Mouse (Mus musculus) intestine, embryonic 15.5 days (tissue): ENCODE results near the gene Tbrg1. TPM values are rescaled to one million over a fixed set of nuclear protein-coding genes. Genes with fewer than 3 reads are reported as not detected.

ENCODE experiments used
- ATAC-seq: fragments of 200-750 bp; cut with Nextera tagmentation; 2 replicates; pipeline ENCODE4 v1.8.0; 2017; ENCODE audit warnings: moderate TSS enrichment, moderate library complexity
- H3K27ac ChIP-seq: fragments of 300-500 bp; sonication (generic); 2 replicates; pipeline ENCODE4 v1.5.1; 2015; ENCODE audit warnings: mild to moderate bottlenecking, inconsistent platforms
- H3K27me3 ChIP-seq: fragments of 300-500 bp; sonication (generic); replicated peaks from 2 replicates; pipeline ENCODE4 v1.6.1; 2015; ENCODE audit warnings: inconsistent platforms
- H3K36me3 ChIP-seq: fragments of 300-500 bp; sonication (generic); 2 replicates; pipeline ENCODE4 v1.6.1; 2015; ENCODE audit warnings: inconsistent platforms
- H3K4me1 ChIP-seq: fragments of 300-500 bp; sonication (generic); replicated peaks from 2 replicates; pipeline ENCODE4 v1.6.1; 2015; ENCODE audit warnings: inconsistent platforms
- H3K4me2 ChIP-seq: fragments of 300-500 bp; sonication (generic); replicated peaks from 2 replicates; pipeline ENCODE4 v1.6.1; 2015; ENCODE audit warnings: mild to moderate bottlenecking, inconsistent platforms
- H3K4me3 ChIP-seq: fragments of 300-500 bp; sonication (generic); replicated peaks from 2 replicates; pipeline ENCODE4 v1.5.1; 2015; ENCODE audit warnings: inconsistent platforms
- H3K9ac ChIP-seq: fragments of 300-500 bp; sonication (generic); 2 replicates; pipeline ENCODE4 v1.6.1; 2015; ENCODE audit warnings: inconsistent platforms
- H3K9me3 ChIP-seq: fragments of 300-500 bp; sonication (generic); 2 replicates; pipeline ENCODE4 v1.6.1; 2016; ENCODE audit warnings: inconsistent platforms
- WGBS: fragments of 180-500 bp; shearing (Covaris S2); methylation state at CpG from one replicate; pipeline ENCODE4 v1.1.7; 2015; 5-methylcytosine and 5-hydroxymethylcytosine counted together
- polyA plus RNA-seq: library from polyadenylated mRNA; unstranded; fragments of >200 nt; fragmentation: Nextera tagmentation; extraction: Ambion mirVana; gene quantifications from 2 replicates; pipeline ENCODE4 v1.2.1, GENCODE M21; 2015

Gene Tbrg1
- polyA plus RNA-seq, 1 experiment from 2014 or later: 171 TPM

- WGBS: 29% methylated on average over 3 of the region's 3 CpGs
- Histone ChIP-seq H3K36me3 (no peaks in the 10 kb centered on the region), H3K9ac (no peak overlapping the region), H3K4me1 (0 out of 2 replicates have a peak, but pooled peaks cover 3% of the 10 kb centered on the region), H3K27me3 (no peaks in the 10 kb centered on the region), H3K27ac (no peak overlapping the region), H3K4me2 (no peak overlapping the region), H3K4me3 (no peak overlapping the region), H3K9me3 (no peaks in the 10 kb centered on the region)
- peak; percentile 55; the same call in 1 of the 2 replicates for ATAC-seq
These were observed 31.0 kb downstream of the Tbrg1 start for GRCm38 (mm10) chr9:37626103-37626567.

GRCm38 (mm10) chr9:37625641-37626040 lies 31.5 kb downstream of the Tbrg1 start:
- Histone ChIP-seq H3K4me1 (0 out of 2 replicates have a peak, but pooled peaks cover 3% of the 10 kb centered on the region), H3K9ac (no peak overlapping the region), H3K36me3 (no peaks in the 10 kb centered on the region), H3K27ac (no peak overlapping the region), H3K4me2 (no peak overlapping the region), H3K27me3 (no peaks in the 10 kb centered on the region), H3K4me3 (no peak overlapping the region), H3K9me3 (no peaks in the 10 kb centered on the region)
- WGBS: 50% methylated on average over 7 of the region's 7 CpGs
- 0 out of 2 replicates have a peak, but pooled peaks have one; percentile 4 for ATAC-seq

- Histone ChIP-seq H3K4me3 (no peak overlapping the region), H3K4me1 (0 out of 2 replicates have a peak, but pooled peaks cover 3% of the 10 kb centered on the region), H3K9me3 (no peaks in the 10 kb centered on the region), H3K27ac (no peak overlapping the region), H3K4me2 (no peak overlapping the region), H3K9ac (no peak overlapping the region), H3K27me3 (no peaks in the 10 kb centered on the region), H3K36me3 (no peaks in the 10 kb centered on the region)
- ATAC-seq: no peak
- WGBS: 64% methylated on average over 3 of the region's 3 CpGs
These were observed 32.0 kb downstream of the Tbrg1 start for GRCm38 (mm10) chr9:37625129-37625528.

- ATAC-seq: no peak
- Histone ChIP-seq H3K4me2 (no peak overlapping the region), H3K9ac (no peak overlapping the region), H3K27ac (no peak overlapping the region), H3K27me3 (no peaks in the 10 kb centered on the region), H3K36me3 (no peaks in the 10 kb centered on the region), H3K9me3 (no peaks in the 10 kb centered on the region), H3K4me1 (0 out of 2 replicates have a peak, but pooled peaks cover 3% of the 10 kb centered on the region), H3K4me3 (no peak overlapping the region)
- WGBS: 68% methylated on average over 1 of the region's 1 CpGs
These were observed 32.6 kb downstream of the Tbrg1 start for GRCm38 (mm10) chr9:37624502-37624901.

GRCm38 (mm10) chr9:37623981-37624380 lies 33.1 kb downstream of the Tbrg1 start:
- 76% methylated on average over 3 of the region's 3 CpGs for WGBS
- no peaks in the 10 kb centered on the region for H3K36me3 ChIP-seq
- no peaks in the 10 kb centered on the region for H3K27me3 ChIP-seq
- H3K4me1 ChIP-seq: 0 out of 2 replicates have a peak, but pooled peaks cover 3% of the 10 kb centered on the region
- no peaks in the 10 kb centered on the region for H3K9me3 ChIP-seq
- no peak overlapping the region for H3K4me2 ChIP-seq
- no peak overlapping the region for H3K9ac ChIP-seq
- H3K4me3 ChIP-seq: no peak overlapping the region
- ATAC-seq: no peak
- H3K27ac ChIP-seq: no peak overlapping the region

GRCm38 (mm10) chr9:37621290-37621689 lies 35.8 kb downstream of the Tbrg1 start:
- no peak overlapping the region for H3K4me3 ChIP-seq
- no peak overlapping the region for H3K27ac ChIP-seq
- 89% methylated on average over 6 of the region's 6 CpGs for WGBS

GRCm38 (mm10) chr9:37616770-37617169 lies 40.3 kb downstream of the Tbrg1 start:
- no peaks in the 10 kb centered on the region for H3K9me3 ChIP-seq
- no peak for ATAC-seq
- 52% methylated on average over 2 of the region's 2 CpGs for WGBS
- no peak overlapping the region for H3K9ac ChIP-seq
- no peak overlapping the region for H3K4me2 ChIP-seq
- no peaks in the 10 kb centered on the region for H3K27me3 ChIP-seq
- H3K4me3 ChIP-seq: no peak overlapping the region
- peaks cover 6% of the 10 kb centered on the region; the same call in 1 of the 2 replicates for H3K4me1 ChIP-seq
- H3K27ac ChIP-seq: no peak overlapping the region
- H3K36me3 ChIP-seq: no peaks in the 10 kb centered on the region

More at GRCm38 (mm10) chr9:37621290-37621689, 35.8 kb downstream of the Tbrg1 start:
- ATAC-seq: no peak
- Histone ChIP-seq H3K27me3 (no peaks in the 10 kb centered on the region), H3K4me2 (no peak overlapping the region), H3K4me1 (0 out of 2 replicates have a peak, but pooled peaks cover 3% of the 10 kb centered on the region), H3K36me3 (no peaks in the 10 kb centered on the region), H3K9me3 (no peaks in the 10 kb centered on the region), H3K9ac (no peak overlapping the region)

GRCm38 (mm10) chr9:37615220-37615619 lies 41.9 kb downstream of the Tbrg1 start:
- H3K4me3 ChIP-seq: no peak overlapping the region
- no peaks in the 10 kb centered on the region for H3K36me3 ChIP-seq
- no peaks in the 10 kb centered on the region for H3K9me3 ChIP-seq
- no peak overlapping the region for H3K4me2 ChIP-seq
- H3K4me1 ChIP-seq: peaks cover 6% of the 10 kb centered on the region; the same call in 1 of the 2 replicates
- 78% methylated on average over 5 of the region's 5 CpGs for WGBS
- H3K27me3 ChIP-seq: no peaks in the 10 kb centered on the region
- no peak for ATAC-seq
- H3K9ac ChIP-seq: no peak overlapping the region
- no peak overlapping the region for H3K27ac ChIP-seq

GRCm38 (mm10) chr9:37614316-37614715 lies 42.8 kb downstream of the Tbrg1 start:
- Histone ChIP-seq H3K27me3 (no peaks in the 10 kb centered on the region), H3K9me3 (no peaks in the 10 kb centered on the region), H3K4me3 (peak overlapping the region; percentile 66), H3K36me3 (no peaks in the 10 kb centered on the region), H3K27ac (no peak overlapping the region), H3K9ac (peak overlapping the region; percentile 52; the same call in 1 of the 2 replicates), H3K4me2 (peak overlapping the region; percentile 79), H3K4me1 (peaks cover 6% of the 10 kb centered on the region; the same call in 1 of the 2 replicates)
- ATAC-seq: peak; percentile 26

GRCm38 (mm10) chr9:37613911-37614280 lies 43.2 kb downstream of the Tbrg1 start:
- ATAC-seq: peak; percentile 62; the same call in 1 of the 2 replicates
- WGBS: 19% methylated on average over 6 of the region's 6 CpGs
- Histone ChIP-seq H3K27me3 (no peaks in the 10 kb centered on the region), H3K27ac (0 out of 2 replicates have a peak overlapping the region, but pooled peaks have one; percentile 48), H3K36me3 (no peaks in the 10 kb centered on the region), H3K4me2 (peak overlapping the region; percentile 79), H3K4me1 (peaks cover 6% of the 10 kb centered on the region; the same call in 1 of the 2 replicates), H3K9ac (peak overlapping the region; percentile 52), H3K4me3 (peak overlapping the region; percentile 66), H3K9me3 (no peaks in the 10 kb centered on the region)

- under 1% methylated on average over 45 of the region's 45 CpGs for WGBS
- Histone ChIP-seq H3K4me1 (peaks cover 6% of the 10 kb centered on the region; the same call in 1 of the 2 replicates), H3K9ac (peak within 1 kb of the TSS; percentile 58), H3K4me3 (peak within 1 kb of the TSS; percentile 66), H3K36me3 (no peaks in the 10 kb centered on the region), H3K4me2 (peak within 1 kb of the TSS; percentile 79), H3K9me3 (no peaks in the 10 kb centered on the region), H3K27ac (peak within 1 kb of the TSS; percentile 60), H3K27me3 (no peaks in the 10 kb centered on the region)
- ATAC-seq: peak; percentile 98
These were observed 43.8 kb downstream of the Tbrg1 start, which contains the start of gene Spa17 for GRCm38 (mm10) chr9:37613182-37613910. Spa17 (minus strand) TSS chr9:37613722.

- H3K4me2 ChIP-seq: no peak overlapping the region
- no peak overlapping the region for H3K27ac ChIP-seq
- 67% methylated on average over 4 of the region's 4 CpGs for WGBS
- H3K9ac ChIP-seq: no peak overlapping the region
- no peaks in the 10 kb centered on the region for H3K36me3 ChIP-seq
- H3K27me3 ChIP-seq: no peaks in the 10 kb centered on the region
- H3K9me3 ChIP-seq: no peaks in the 10 kb centered on the region
- H3K4me1 ChIP-seq: peaks cover 6% of the 10 kb centered on the region; the same call in 1 of the 2 replicates
- H3K4me3 ChIP-seq: no peak overlapping the region
- no peak for ATAC-seq
These were observed 47.6 kb downstream of the Tbrg1 start for GRCm38 (mm10) chr9:37609558-37609957.
